Mouse (Mus musculus) layer of hippocampus, postnatal 10 days (tissue): Measurements from ENCODE around the gene Ttc34. TPM values are rescaled to one million over a fixed set of nuclear protein-coding genes. Genes with fewer than 3 reads are reported as not detected.

Source experiments
- DNase-seq, 2 experiments: peaks; one replicate each; pipeline ENCODE4 v3.0.0; 2021; ENCODE audit warnings: low spot score in 2 of 2
- total RNA-seq, 2 experiments: library from RNA; stranded (reverse); gene quantifications; 2 replicates each; pipeline ENCODE4 v1.2.3; 2021

Gene Ttc34
- total RNA-seq, 2 experiments from 2014 or later: 3.7 to 4.9 TPM

GRCm38 (mm10) chr4:154890887-154891286 lies 53.6 kb downstream of the Ttc34 start:
- no peak for DNase-seq

DNA sequence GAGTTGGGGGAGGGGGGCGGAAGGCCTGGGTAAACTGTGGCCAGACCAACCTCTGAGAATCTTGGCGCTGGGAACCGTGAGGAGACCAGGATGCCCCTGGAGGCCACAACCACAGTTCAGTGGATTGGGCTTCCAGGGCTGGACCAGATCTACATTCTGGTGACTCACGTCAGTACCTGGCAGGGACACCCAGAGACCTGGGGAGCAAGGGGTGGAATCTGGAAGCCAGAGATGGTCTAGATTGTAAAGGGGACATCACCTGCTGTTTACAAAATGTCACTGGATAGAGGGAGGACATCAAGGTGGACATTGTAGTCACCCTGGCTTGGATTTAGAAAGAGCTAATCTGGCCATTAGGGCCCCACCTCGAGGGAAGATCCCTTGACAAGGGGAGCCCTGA lies 58.3 kb downstream of the Ttc34 start:
- no peak for DNase-seq

DNA sequence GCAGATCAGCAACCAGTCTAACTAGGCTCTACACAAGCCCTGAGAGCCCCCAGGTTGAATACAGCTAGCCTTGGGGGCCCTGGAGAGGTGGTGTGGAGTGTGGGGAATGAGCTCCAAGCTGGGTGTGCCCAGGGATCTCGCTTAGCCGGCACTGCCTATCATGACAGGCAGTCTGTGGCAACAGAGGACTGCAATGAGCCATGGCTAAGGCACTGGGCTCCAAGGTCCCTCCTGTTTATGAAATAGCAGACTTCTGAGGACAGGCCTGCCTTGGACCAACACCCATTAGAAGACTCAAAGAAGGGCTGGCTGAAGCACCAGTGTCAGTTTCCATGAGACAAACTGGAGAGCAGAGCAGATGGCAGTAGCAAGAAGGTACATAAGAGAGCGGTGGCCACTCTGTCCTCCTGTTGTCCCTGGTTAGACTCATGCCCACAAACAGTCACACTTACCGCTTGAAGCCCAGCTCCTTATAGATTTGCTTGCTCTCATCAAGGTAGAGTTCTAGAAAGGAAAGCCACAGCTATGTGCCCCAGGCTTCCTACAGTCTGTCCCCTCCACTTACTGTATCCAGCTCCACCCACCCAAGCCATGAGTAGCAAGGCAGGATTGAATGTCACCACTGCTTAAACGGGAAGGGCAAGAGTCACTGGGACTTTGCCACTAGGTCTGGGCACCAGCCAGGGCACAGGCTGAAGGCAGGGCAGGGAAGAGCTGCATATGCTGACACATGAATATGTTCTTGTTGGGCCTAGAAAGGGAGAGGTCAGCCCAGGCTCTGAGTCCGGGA lies 60.6 kb downstream of the Ttc34 start:
- no peak for DNase-seq

DNA sequence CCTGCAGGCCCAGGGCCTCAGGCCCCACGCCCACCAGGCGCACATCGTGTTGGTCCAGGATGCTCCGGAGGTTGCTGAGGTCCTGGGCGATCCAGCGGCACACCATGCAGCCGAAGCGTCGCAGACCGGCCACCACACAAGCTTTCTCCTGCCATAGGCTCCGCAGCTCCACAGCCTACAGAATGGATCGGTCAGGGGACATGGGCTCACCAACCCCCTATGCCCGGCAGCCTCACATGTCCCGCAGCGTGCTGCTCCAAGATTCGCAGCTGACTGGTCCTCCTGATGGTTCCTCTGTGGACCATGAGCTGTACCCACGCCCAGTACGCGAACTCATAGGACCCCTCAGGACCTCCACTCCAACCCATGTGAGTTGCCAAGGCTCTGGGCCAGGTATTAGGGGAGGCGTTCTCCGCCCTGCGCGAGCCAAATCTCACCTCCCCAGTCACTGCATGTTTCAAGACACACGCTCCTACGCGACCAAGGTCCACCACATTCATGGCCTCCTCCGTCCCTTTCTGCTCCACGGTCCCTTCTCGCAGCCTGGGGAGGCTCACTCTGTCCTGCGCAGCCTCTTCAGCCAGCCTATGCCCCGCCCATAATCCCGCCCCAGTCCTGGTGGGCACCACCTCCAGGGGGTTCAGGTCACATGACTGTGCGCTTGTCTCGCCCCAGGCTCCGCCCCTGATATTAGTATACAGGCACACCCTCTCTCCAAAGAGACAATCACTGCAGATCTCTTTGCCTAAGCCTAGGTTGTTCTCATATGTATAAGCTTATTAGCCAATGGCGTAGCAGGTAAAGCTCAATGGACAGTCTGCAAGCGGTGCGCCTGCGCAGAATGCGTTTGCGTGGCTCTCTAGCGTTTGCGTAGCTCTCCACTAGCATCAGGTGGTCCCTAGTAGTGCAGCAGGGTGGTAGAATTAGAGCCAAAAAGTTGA lies 61.5 kb downstream of the Ttc34 start, which contains the start of gene Fam213b:
Gene Fam213b (minus strand): TSS at position 630 of the 941 bp plus-strand sequence.
- peak; percentile 60 to 76 for DNase-seq

GRCm38 (mm10) chr4:154902371-154902770 lies 65.1 kb downstream of the Ttc34 start:
- DNase-seq: no peak

DNA sequence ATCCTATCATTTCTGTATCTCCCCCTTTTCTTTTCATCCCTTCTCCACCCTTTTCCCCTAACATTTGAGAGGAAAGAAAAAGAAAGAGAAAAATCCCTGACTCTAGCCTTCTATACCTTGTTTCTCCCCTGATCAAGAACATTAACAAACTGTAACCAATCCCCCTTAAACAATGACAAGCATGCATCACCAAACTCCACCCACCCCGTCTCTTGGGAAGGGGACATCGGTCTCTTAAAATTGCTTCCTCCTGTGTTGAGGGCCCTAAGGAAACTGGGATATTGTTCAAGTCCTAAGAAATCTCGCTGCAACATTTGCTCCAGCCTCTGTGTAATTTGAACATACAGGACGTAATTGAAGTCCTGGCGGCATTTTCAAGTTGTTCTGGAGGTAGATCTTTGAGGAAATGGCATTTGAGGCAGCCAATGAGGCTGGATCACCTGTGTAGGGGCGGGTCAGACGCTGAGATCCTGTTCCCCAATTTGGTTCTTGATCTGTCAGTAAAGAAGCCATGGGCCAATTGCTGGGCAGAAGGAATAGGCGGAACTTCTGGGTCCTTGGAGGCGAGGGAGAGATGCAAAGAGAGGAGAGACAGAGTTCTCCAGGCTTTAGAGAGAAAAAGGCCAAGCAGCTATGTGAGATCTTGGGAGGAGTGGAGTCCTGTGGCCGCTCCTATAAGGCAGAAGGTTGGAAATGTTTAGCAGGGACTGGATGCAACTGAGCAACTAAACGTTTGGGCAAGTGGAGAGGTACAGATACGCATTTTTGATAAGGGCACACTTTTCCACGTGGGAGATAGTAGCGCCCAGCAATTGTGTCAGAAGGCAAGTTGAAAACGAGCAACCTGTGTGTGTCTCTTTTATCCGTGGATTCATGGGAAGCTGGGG lies 67.2 kb downstream of the Ttc34 start:
- DNase-seq: peak; percentile 71 to 76

DNA sequence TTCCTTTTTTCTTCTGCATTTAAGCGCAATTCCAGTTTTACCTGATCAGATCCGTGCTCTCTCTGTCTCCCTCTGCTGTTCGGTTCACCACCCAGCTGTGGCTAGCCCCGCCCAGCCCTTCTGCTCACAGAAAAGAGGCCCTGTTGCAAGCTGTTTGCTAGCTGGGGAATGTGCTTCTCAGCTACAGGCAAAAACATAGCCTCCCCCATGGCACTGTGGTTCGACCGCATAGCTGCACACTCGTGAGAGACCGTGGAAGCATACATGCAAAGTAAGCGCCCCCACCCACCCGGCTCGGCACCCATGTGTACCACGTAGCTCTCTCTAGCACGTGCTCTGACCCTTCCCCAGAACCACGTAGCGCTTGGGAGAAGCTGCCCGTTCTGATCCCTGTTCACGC lies 70.6 kb downstream of the Ttc34 start:
- DNase-seq: peak; percentile 67 to 80

DNA sequence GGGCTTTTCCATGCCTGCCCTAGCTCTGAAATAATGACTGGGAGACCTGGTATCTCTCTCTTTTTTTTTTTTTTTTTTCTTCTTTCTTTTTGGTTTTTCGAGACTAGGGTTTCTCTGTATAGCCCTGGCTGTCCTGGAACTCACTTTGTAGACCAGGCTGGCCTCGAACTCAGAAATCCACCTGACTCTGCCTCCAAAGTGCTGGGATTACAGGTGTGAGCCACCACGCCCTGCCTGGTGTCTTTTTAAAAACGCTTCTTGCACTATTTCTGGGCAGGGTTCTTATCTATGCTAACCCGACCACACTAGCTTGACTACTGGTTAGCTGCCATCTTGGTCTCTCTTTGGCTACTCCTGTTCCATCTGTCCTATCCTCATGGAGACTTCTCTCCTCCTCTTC lies 71.2 kb downstream of the Ttc34 start:
- DNase-seq: no peak

- DNase-seq: no peak
These were observed 73.6 kb downstream of the Ttc34 start for GRCm38 (mm10) chr4:154910606-154911522.

DNA sequence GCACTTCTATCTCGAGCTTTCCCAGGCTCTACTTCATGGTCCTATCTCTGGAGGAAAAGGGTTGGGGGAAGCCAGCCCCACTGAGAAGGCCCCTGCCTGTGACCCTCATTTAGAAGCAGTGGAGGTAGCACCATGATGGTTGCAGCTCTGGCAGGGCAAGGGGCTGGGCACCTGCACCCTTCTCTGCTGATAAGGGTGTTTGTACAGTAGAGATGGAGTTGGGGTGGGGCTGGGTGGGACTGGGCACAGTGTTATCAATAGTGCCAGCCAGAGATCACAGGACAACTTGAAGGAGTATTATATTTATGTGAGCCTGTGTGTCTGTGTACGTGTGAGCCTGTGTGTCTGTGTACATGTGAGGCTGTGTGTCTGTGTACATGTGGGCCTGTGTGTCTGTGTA lies 74.4 kb downstream of the Ttc34 start:
- DNase-seq: no peak

DNA sequence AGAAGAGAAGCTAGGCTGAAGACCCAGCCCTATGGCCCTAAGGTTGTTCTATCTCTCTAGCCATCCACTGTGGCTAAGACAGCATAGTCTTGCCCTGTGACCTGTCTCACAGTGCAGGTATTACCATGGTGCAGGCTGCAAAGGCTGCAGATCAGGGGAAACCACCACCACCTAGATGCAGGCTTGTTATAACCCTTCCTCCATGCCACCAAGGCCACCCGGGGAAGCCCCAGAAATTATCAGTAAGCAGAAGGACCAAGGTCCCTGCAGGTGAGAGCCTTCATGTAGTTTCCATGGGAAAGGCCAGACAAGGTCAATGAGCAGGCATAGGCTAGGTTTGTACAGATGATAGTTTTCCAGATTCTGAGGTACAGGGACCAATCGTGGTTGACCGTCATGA lies 76.6 kb downstream of the Ttc34 start:
- no peak for DNase-seq

DNA sequence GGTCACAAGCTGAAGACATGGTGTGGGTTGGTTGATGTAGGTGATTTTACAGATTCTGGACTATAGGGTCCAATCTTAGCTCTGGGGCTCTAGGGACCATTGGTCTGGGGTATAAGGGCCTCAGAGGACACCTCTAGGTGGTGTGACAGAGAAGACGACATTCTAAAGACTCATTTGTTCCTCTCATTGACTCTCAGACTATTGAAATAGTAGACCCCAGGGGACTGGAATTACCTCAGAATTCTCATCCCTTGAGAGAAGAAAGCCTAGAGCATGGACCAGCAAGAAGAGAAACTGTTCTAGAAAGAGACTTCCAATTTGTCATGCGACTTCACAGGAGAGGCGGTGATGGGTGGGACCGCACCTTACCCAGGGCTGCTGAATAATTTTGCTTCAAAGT lies 77.0 kb downstream of the Ttc34 start:
- no peak for DNase-seq

- DNase-seq: no peak
These were observed 77.4 kb downstream of the Ttc34 start for GRCm38 (mm10) chr4:154914707-154915106.

- DNase-seq: no peak
These were observed 78.0 kb downstream of the Ttc34 start for GRCm38 (mm10) chr4:154915286-154915685.

DNA sequence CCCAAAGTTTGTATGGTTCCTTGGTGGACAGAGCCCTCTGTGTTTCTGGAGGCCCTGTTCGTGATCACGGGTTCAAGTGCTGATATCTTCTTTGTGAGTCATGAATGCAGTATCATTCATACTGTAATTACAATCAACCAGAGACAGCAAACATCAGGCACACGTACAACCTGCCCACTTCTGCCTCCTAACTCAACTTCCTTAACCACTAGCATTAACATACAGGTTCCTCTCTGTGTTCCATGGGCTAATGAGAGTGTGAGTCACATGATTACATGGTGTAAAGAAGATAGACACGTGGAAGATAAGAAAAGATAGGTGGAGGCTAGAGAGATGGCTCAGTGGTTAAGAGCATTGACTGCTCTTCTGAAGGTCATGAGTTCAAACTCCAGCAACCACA lies 79.4 kb downstream of the Ttc34 start:
- no peak for DNase-seq

Other genes starting within 250 kb of the Ttc34 start
- gene Prdm16, start 200.6 kb upstream of the Ttc34 start, total RNA-seq: 10 to 100 TPM in 1 of 2 experiments, 1 to 10 TPM in 1; 9.8 to 13.5 TPM
- not detected for gene Actrt2, start 169.6 kb upstream of the Ttc34 start, total RNA-seq
- gene Mmel1, start 32.1 kb downstream of the Ttc34 start, total RNA-seq: under 1 TPM; 0.22 to 0.23 TPM
- gene Fam213b, start 61.7 kb downstream of the Ttc34 start, total RNA-seq: 10 to 100 TPM; 36.2 to 39.0 TPM
- 1 to 10 TPM; 1.0 to 1.7 TPM for gene Tnfrsf14, start 91.1 kb downstream of the Ttc34 start, total RNA-seq
- gene Hes5, start 123.5 kb downstream of the Ttc34 start, total RNA-seq: 10 to 100 TPM; 75.7 to 81.7 TPM
- gene Pank4, start 126.7 kb downstream of the Ttc34 start, total RNA-seq: 10 to 100 TPM; 26.9 to 31.9 TPM
- gene Plch2, start 219.3 kb downstream of the Ttc34 start, total RNA-seq: 10 to 100 TPM; 61.7 to 64.3 TPM
- gene Pex10, start 229.6 kb downstream of the Ttc34 start, total RNA-seq: 10 to 100 TPM; 20.3 to 23.0 TPM
- gene Rer1, start 248.9 kb downstream of the Ttc34 start, total RNA-seq: 10 to 100 TPM; 67.0 to 69.1 TPM
- gene Morn1, start 249.1 kb downstream of the Ttc34 start, total RNA-seq: 10 to 100 TPM; 17.8 to 20.6 TPM